Mouse (Mus musculus) left cerebral cortex, adult 2 months (tissue): Measurements from ENCODE around the gene Eef1akmt1. TPM values are rescaled to one million over a fixed set of nuclear protein-coding genes. Genes with fewer than 3 reads are reported as not detected.

Experiments
- DNase-seq, 2 experiments: peaks; one replicate each; pipeline ENCODE4 v3.0.0; 2021 to 2022; ENCODE audit warnings: low spot score in 2 of 2, mixed read lengths in 1 of 2; ENCODE audit errors: extremely low spot score in 1 of 2
- H3K27ac ChIP-seq: fragments of 200-600 bp; 2 replicates; pipeline ENCODE4 v1.8.1; 2022
- H3K4me3 ChIP-seq: fragments of 200-600 bp; 2 replicates; pipeline ENCODE4 v1.8.1; 2022
- CTCF ChIP-seq: fragments of 200-600 bp; IDR thresholded peaks from 2 replicates; pipeline ENCODE4 v1.8.1; 2022; ENCODE audit warnings: antibody characterized with exemption, mild to moderate bottlenecking, moderate library complexity
- intact Hi-C: fragments of 180-260 bp; cut with DNase I; formaldehyde crosslinking; loops from one replicate; pipeline ENCODE4 v1.15.1; 2025
- total RNA-seq, 2 experiments: library from RNA; stranded (reverse); gene quantifications; 2 replicates each; pipeline ENCODE4 v1.2.3; 2021

Eef1akmt1 gene
- total RNA-seq, 2 experiments from 2014 or later, result 30.7 to 38.0 TPM

DNA sequence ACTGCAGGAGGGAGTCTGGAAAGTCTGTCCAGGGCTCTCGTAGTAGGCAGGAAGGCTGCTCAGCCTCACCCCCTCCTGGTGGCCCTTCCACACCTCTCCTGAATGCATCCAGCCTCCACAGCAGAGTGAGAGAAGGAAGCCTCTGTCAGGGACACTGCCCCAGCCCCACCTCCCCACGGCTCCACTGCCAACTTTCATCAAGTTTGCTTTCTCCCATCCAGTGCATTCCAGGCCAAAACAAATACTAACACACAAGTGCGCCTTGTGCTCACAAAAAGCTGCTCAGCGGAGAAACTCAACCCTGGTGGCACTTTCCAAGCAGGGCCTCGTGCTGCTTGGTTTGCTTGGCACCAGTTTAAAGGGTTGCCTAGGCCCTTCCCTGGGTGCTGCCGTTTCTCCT lies 61.9 kb downstream of the Eef1akmt1 start:
- no peak for DNase-seq
- Histone ChIP-seq H3K4me3 (no peak overlapping the region), H3K27ac (no peak overlapping the region)
- no peak; the same call in none of the 2 replicates for TF ChIP-seq CTCF
- intact Hi-C loops, result no loop called here

- no peak for TF ChIP-seq CTCF
- H3K4me3 ChIP-seq, result no peak overlapping the region
- intact Hi-C loops, result no loop called here
- DNase-seq, result peak in 1 of 2 experiments; percentile 5
- H3K27ac ChIP-seq, result no peak overlapping the region
Observed at GRCm38 (mm10) chr14:57503729-57504128, 67.7 kb downstream of the Eef1akmt1 start.

Other genes starting within 250 kb of the Eef1akmt1 start
- 10 to 100 TPM; 16.1 to 19.7 TPM for gene Cryl1, start 173.1 kb downstream of the Eef1akmt1 start, total RNA-seq
- gene Ift88, start 147.6 kb downstream of the Eef1akmt1 start, total RNA-seq, result 10 to 100 TPM; 15.5 to 20.0 TPM
- 10 to 100 TPM; 15.4 to 17.7 TPM for gene Il17d, start 46.8 kb downstream of the Eef1akmt1 start, total RNA-seq
- gene Xpo4, start 93.8 kb upstream of the Eef1akmt1 start, total RNA-seq, result 10 to 100 TPM; 14.2 to 14.6 TPM
- gene Gm49361, start 174.5 kb upstream of the Eef1akmt1 start, total RNA-seq, result 1 to 10 TPM in 1 of 2 experiments, under 1 TPM in 1; 0.40 to 1.8 TPM
- 10 to 100 TPM; 17.0 to 22.2 TPM for gene Lats2, start 186.8 kb upstream of the Eef1akmt1 start, total RNA-seq
- gene Sap18, start 226.6 kb upstream of the Eef1akmt1 start, total RNA-seq, result 10 to 100 TPM; 54.3 to 56.0 TPM